Mouse (Mus musculus) liver, postnatal 0 days (tissue): ENCODE measurements around the gene Brca1. TPM values are rescaled to one million over a fixed set of nuclear protein-coding genes. Genes with fewer than 3 reads are reported as not detected.
A peak's percentile ranks its signal among the peaks of the same experiment; 100 is the strongest.

Source experiments
- ATAC-seq: fragments of 200-750 bp; cut with Nextera tagmentation; 2 replicates; pipeline ENCODE4 v1.8.0; 2017; ENCODE audit warnings: mild to moderate bottlenecking, moderate library complexity
- DNase-seq: peaks from one replicate; pipeline ENCODE4 v3.0.0-alpha.2; 2016
- H3K27ac ChIP-seq: fragments of 300-500 bp; sonication (generic); 2 replicates; pipeline ENCODE4 v1.5.1; 2014; ENCODE audit warnings: antibody characterized with exemption, moderate library complexity, mild to moderate bottlenecking, low read depth
- H3K27me3 ChIP-seq: fragments of 300-500 bp; sonication (generic); 2 replicates; pipeline ENCODE4 v1.6.1; 2014; ENCODE audit warnings: low read length, control low read depth, mixed read lengths; ENCODE audit not compliant: insufficient read depth
- H3K36me3 ChIP-seq: fragments of 300-500 bp; sonication (generic); replicated peaks from 2 replicates; pipeline ENCODE4 v1.6.1; 2014; ENCODE audit warnings: mild to moderate bottlenecking, control low read depth, low read length, moderate library complexity, mixed read lengths; ENCODE audit not compliant: insufficient read depth
- H3K4me1 ChIP-seq: fragments of 300-500 bp; sonication (generic); 2 replicates; pipeline ENCODE4 v1.6.1; 2014; ENCODE audit warnings: antibody characterized with exemption, mild to moderate bottlenecking, control low read depth; ENCODE audit not compliant: insufficient read depth
- H3K4me2 ChIP-seq: fragments of 300-500 bp; sonication (generic); 2 replicates; pipeline ENCODE4 v1.6.1; 2014; ENCODE audit warnings: low read depth, mild to moderate bottlenecking, low read length, moderate library complexity, mixed read lengths
- H3K4me3 ChIP-seq: fragments of 300-500 bp; sonication (generic); 2 replicates; pipeline ENCODE4 v1.5.1; 2014; ENCODE audit warnings: low read depth, low read length
- H3K9ac ChIP-seq: fragments of 300-500 bp; sonication (generic); replicated peaks from 2 replicates; pipeline ENCODE4 v1.6.1; 2014; ENCODE audit warnings: mild to moderate bottlenecking, moderate library complexity
- H3K9me3 ChIP-seq: fragments of 300-500 bp; sonication (generic); 2 replicates; pipeline ENCODE4 v1.6.1; 2016; ENCODE audit warnings: mild to moderate bottlenecking, control low read depth, low read length, mixed read lengths
- CTCF ChIP-seq: sonication (generic); IDR thresholded peaks from 2 replicates; pipeline ENCODE4 v1.5.1; 2016; ENCODE audit warnings: antibody characterized with exemption, low read depth
- EP300 ChIP-seq: IDR thresholded peaks from 2 replicates; pipeline ENCODE4 v1.6.1; 2016; ENCODE audit warnings: antibody characterized with exemption, low read depth, mild to moderate bottlenecking
- whole genome bisulfite sequencing: fragments of 180-500 bp; shearing (Covaris S2); extraction: QIAGEN DNeasy Blood & Tissue Kit; methylation state at CpG from one replicate; pipeline ENCODE4 v1.1.7; 2014; ENCODE audit not compliant: insufficient replicate concordance; 5-methylcytosine and 5-hydroxymethylcytosine counted together
- polyA plus RNA-seq: library from polyadenylated mRNA; unstranded; fragments of >200 nt; fragmentation: Nextera tagmentation; extraction: Ambion mirVana; gene quantifications from 2 replicates; pipeline ENCODE4 v1.2.1, GENCODE M21; 2015

The Brca1 gene
- polyA plus RNA-seq, 1 experiment from 2014 or later = 5.0 TPM

- peaks cover 24% of the 10 kb centered on the region for H3K4me1 ChIP-seq
Observed at GRCm38 (mm10) chr11:101460321-101460720, 91.4 kb downstream of the Brca1 start.

DNA sequence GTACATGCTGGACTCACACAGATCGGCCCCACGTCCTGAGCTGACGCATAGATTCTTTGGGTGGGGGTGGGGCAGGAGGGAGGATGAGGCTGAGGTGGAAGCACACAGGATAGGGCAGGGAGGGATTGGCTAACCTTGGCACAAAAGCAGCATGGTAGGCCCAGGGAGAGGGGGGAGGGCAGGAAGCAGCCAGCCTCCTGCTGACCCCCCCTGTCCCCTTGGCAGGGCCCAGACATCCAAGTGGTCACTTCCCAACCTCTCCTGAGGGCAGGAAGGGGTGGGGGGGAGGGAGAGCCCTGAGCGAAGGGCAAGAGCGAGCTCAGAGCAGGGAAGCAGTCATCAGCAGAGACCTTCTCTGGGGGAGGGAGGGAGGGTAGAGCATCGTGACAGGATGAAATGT, 92.0 kb downstream of the Brca1 start:
- H3K9me3 ChIP-seq = no peaks in the 10 kb centered on the region
- no peak overlapping the region for H3K4me3 ChIP-seq
- H3K4me1 ChIP-seq = peaks cover 18% of the 10 kb centered on the region
- H3K9ac ChIP-seq = no peak overlapping the region
- peaks cover 24% of the 10 kb centered on the region for H3K36me3 ChIP-seq
- no peak for DNase-seq
- no peak overlapping the region for H3K27ac ChIP-seq
- H3K4me2 ChIP-seq = no peak overlapping the region
- TF ChIP-seq CTCF (no peak), EP300 (no peak)
- WGBS = 67% methylated on average over 6 of the region's 6 CpGs
- peak; percentile 48 for ATAC-seq
- H3K27me3 ChIP-seq = 0 out of 2 replicates have a peak, but pooled peaks cover under 1% of the 10 kb centered on the region

More at GRCm38 (mm10) chr11:101460321-101460720, 91.4 kb downstream of the Brca1 start:
- no peak overlapping the region for H3K9ac ChIP-seq
- DNase-seq = no peak
- H3K4me3 ChIP-seq = no peak overlapping the region
- no peaks in the 10 kb centered on the region for H3K9me3 ChIP-seq
- TF ChIP-seq CTCF (no peak), EP300 (no peak)
- no peak for ATAC-seq
- no peak overlapping the region for H3K4me2 ChIP-seq
- H3K36me3 ChIP-seq = peaks cover 24% of the 10 kb centered on the region
- no peak overlapping the region for H3K27ac ChIP-seq
- 0 out of 2 replicates have a peak, but pooled peaks cover 4% of the 10 kb centered on the region for H3K27me3 ChIP-seq
- WGBS = 87% methylated on average over 15 of the region's 15 CpGs

GRCm38 (mm10) chr11:101458217-101458616, 93.5 kb downstream of the Brca1 start:
- 87% methylated on average over 12 of the region's 12 CpGs for WGBS
- Histone ChIP-seq H3K4me2 (no peak overlapping the region), H3K27me3 (no peaks in the 10 kb centered on the region), H3K27ac (no peak overlapping the region), H3K9me3 (no peaks in the 10 kb centered on the region), H3K36me3 (peaks cover 24% of the 10 kb centered on the region), H3K4me1 (peaks cover 14% of the 10 kb centered on the region; the same call in 1 of the 2 replicates), H3K9ac (no peak overlapping the region), H3K4me3 (no peak overlapping the region)
- no peak for DNase-seq
- TF ChIP-seq EP300 = no peak
- TF ChIP-seq CTCF = no peak
- ATAC-seq = no peak

DNA sequence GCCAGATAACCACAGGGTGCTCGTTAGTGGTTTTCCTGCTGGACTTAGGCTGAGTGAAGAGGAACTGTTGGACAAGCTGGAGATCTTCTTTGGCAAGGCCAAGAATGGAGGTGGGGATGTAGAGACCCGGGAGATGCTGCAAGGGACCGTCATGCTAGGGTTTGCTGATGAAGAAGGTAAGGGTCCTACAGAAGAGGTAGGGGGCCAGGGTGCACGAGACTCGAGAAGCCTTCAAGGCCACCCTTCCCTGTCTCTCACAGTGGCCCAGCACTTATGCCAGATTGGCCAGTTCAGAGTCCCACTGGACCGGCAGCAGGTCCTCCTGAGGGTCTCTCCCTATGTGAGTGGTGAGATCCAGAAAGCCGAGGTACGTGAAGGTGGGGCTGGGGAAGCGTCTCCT, 94.1 kb downstream of the Brca1 start:
- WGBS = 79% methylated on average over 9 of the region's 9 CpGs
- no peak overlapping the region for H3K27ac ChIP-seq
- H3K9ac ChIP-seq = no peak overlapping the region
- no peaks in the 10 kb centered on the region for H3K9me3 ChIP-seq
- no peak overlapping the region for H3K4me3 ChIP-seq
- TF ChIP-seq EP300 = no peak
- no peak for TF ChIP-seq CTCF
- peaks cover 24% of the 10 kb centered on the region for H3K36me3 ChIP-seq
- DNase-seq (no peak), ATAC-seq (no peak)
- no peaks in the 10 kb centered on the region for H3K27me3 ChIP-seq
- peaks cover 10% of the 10 kb centered on the region; the same call in 1 of the 2 replicates for H3K4me1 ChIP-seq
- no peak overlapping the region for H3K4me2 ChIP-seq

- peaks cover 22% of the 10 kb centered on the region; the same call in 1 of the 2 replicates for H3K4me1 ChIP-seq
- peak; percentile 35; the same call in 1 of the 2 replicates for ATAC-seq
- TF ChIP-seq EP300 (no peak), CTCF (no peak)
- no peak overlapping the region for H3K27ac ChIP-seq
- H3K27me3 ChIP-seq = no peaks in the 10 kb centered on the region
- no peak overlapping the region for H3K4me3 ChIP-seq
- no peak for DNase-seq
- peaks cover 24% of the 10 kb centered on the region for H3K36me3 ChIP-seq
- H3K9me3 ChIP-seq = no peaks in the 10 kb centered on the region
- 64% methylated on average over 7 of the region's 7 CpGs for WGBS
- H3K4me2 ChIP-seq = no peak overlapping the region
- no peak overlapping the region for H3K9ac ChIP-seq
Observed at GRCm38 (mm10) chr11:101455627-101456026, 96.1 kb downstream of the Brca1 start.

GRCm38 (mm10) chr11:101454702-101455101, 97.1 kb downstream of the Brca1 start:
- WGBS = 83% methylated on average over 6 of the region's 6 CpGs
- ATAC-seq (no peak), DNase-seq (no peak)
- peaks cover 27% of the 10 kb centered on the region for H3K4me1 ChIP-seq
- no peak overlapping the region for H3K4me2 ChIP-seq
- TF ChIP-seq CTCF (no peak), EP300 (no peak)
- no peak overlapping the region for H3K27ac ChIP-seq
- no peak overlapping the region for H3K9ac ChIP-seq
- H3K36me3 ChIP-seq = peaks cover 27% of the 10 kb centered on the region
- no peaks in the 10 kb centered on the region for H3K27me3 ChIP-seq
- no peak overlapping the region for H3K4me3 ChIP-seq
- no peaks in the 10 kb centered on the region for H3K9me3 ChIP-seq
